In genomic region chr7:141442199-141442598, GRCm38 (mm10) we compare ENCODE assay signal across 9 mouse cellular contexts. TPM values are rescaled to one million over a fixed set of nuclear protein-coding genes. Genes with fewer than 3 reads are reported as not detected.
DNase-seq lines count a peak whose midpoint lies in the region; ATAC-seq lines count a peak whose summit lies in the region.
"Had no signal": no experiment of that assay in that cellular context is flagged by ENCODE, and none has a peak within 500 bp of the region (broad histone marks: within the 10 kb centered on the region; RNA-seq: fewer than 3 reads in every experiment).

No protein-coding gene starts in this region.

- H3K4me2 ChIP-seq in hindbrain, embryonic 11.5 days (replicated peaks; ENCODE audit: low read depth, low read length), result peak overlapping the region; percentile 68; the same call in 1 of the 2 replicates
- peak overlapping the region; percentile 61 for H3K4me2 ChIP-seq in midbrain, embryonic 12.5 days (replicated peaks)

- H3K4me3 ChIP-seq in megakaryocyte, embryonic 14.5 days (replicated peaks), result peak overlapping the region; percentile 95
- H3K4me3 ChIP-seq in hindbrain, embryonic 11.5 days (ENCODE audit: low read depth, low read length), result no peak overlapping the region; the same call in 1 of the 2 replicates
- H3K4me3 ChIP-seq in midbrain, embryonic 12.5 days, result no peak overlapping the region

- peaks cover 53% of the 10 kb centered on the region for H3K36me3 ChIP-seq in megakaryocyte, embryonic 14.5 days (replicated peaks; ENCODE audit: low read length)
- no peaks in the 10 kb centered on the region for H3K36me3 ChIP-seq in hindbrain, embryonic 11.5 days (ENCODE audit: control insufficient read depth, insufficient read depth, low read length)
- peaks cover 24% of the 10 kb centered on the region for H3K36me3 ChIP-seq in midbrain, embryonic 12.5 days

- peaks cover 74% of the 10 kb centered on the region for H3K4me1 ChIP-seq in megakaryocyte, embryonic 14.5 days
- peaks cover 8% of the 10 kb centered on the region for H3K4me1 ChIP-seq in hindbrain, embryonic 11.5 days (replicated peaks; ENCODE audit: control insufficient read depth, insufficient read depth, low read length)
- H3K4me1 ChIP-seq in midbrain, embryonic 12.5 days, result peaks cover 33% of the 10 kb centered on the region

- no peaks in the 10 kb centered on the region for H3K9me3 ChIP-seq in megakaryocyte, embryonic 14.5 days
- no peaks in the 10 kb centered on the region for H3K9me3 ChIP-seq in hindbrain, embryonic 11.5 days (ENCODE audit: control insufficient read depth, low read length)
- H3K9me3 ChIP-seq in midbrain, embryonic 12.5 days, result no peaks in the 10 kb centered on the region

- WGBS in hindbrain, embryonic 11.5 days, result 98% methylated on average over 13 of the region's 13 CpGs
- 94% methylated on average over 13 of the region's 13 CpGs for WGBS in midbrain, embryonic 12.5 days

- peak overlapping the region; percentile 70; the same call in 1 of the 2 replicates for H3K9ac ChIP-seq in hindbrain, embryonic 11.5 days (ENCODE audit: low read depth, low read length)
- H3K9ac ChIP-seq in midbrain, embryonic 12.5 days (replicated peaks), result peak overlapping the region; percentile 45; the same call in 1 of the 2 replicates

- ATAC-seq in megakaryocyte, adult 5-6 weeks (ENCODE audit: poor library complexity, severe bottlenecking), result no peak
- ATAC-seq in hindbrain, embryonic 11.5 days (ENCODE audit: low FRiP score), result no peak
- ATAC-seq in midbrain, embryonic 12.5 days (ENCODE audit: low FRiP score, low read depth), result no peak

- H3K27ac ChIP-seq in hindbrain, embryonic 11.5 days (ENCODE audit: low read depth, low read length), result no peak overlapping the region
- H3K27ac ChIP-seq in midbrain, embryonic 12.5 days (replicated peaks), result no peak overlapping the region

- DNase-seq in cerebellum, adult 11 months, result peak; percentile 26
- no peak for DNase-seq in cerebellum, adult 18-20 months
- DNase-seq in hindbrain, embryonic 11.5 days (ENCODE audit: low spot score), result no peak
- no peak for DNase-seq in frontal cortex, postnatal 25 days (ENCODE audit: low spot score in 2 of 2)
- no peak for DNase-seq in adrenal gland, postnatal 36 days
- DNase-seq: adrenal gland, adult 8-10 months had no signal

- no peaks in the 10 kb centered on the region for H3K27me3 ChIP-seq in megakaryocyte, embryonic 14.5 days (replicated peaks)
- H3K27me3 ChIP-seq in hindbrain, embryonic 11.5 days (ENCODE audit: control insufficient read depth, insufficient read depth, low read length), result no peaks in the 10 kb centered on the region
- H3K27me3 ChIP-seq in midbrain, embryonic 12.5 days, result no peaks in the 10 kb centered on the region

RNA-seq across cellular contexts. Expression of gene Pidd1, which starts 1.6 kb away (rescaled TPM):
- polyA plus RNA-seq in megakaryocyte, embryonic 14.5 days (2012; ENCODE audit: insufficient read depth, low replicate concordance), result 13.0 and 25.6 TPM in 2 replicates
- 7.1 and 8.1 TPM in 2 replicates for total RNA-seq in megakaryocyte, adult 5-6 weeks (2015)
- total RNA-seq in megakaryocyte, adult 5-6 weeks (2017), result 6.1 and 10.5 TPM in 2 replicates
- 8.3 and 8.6 TPM in 2 replicates for polyA plus RNA-seq in hindbrain, embryonic 11.5 days (2014; fragmentation: Nextera tagmentation; extraction: Ambion mirVana)
- polyA plus RNA-seq in midbrain, embryonic 12.5 days (2016; fragmentation: Nextera tagmentation; extraction: Ambion mirVana), result 9.6 and 12.3 TPM in 2 replicates
- total RNA-seq in adrenal gland, postnatal 36 days (2021), result 1 to 10 TPM; 1.5 to 2.3 TPM

RNA-seq across cellular contexts. Expression of gene Slc25a22, which starts 4.5 kb away (rescaled TPM):
- polyA plus RNA-seq in megakaryocyte, embryonic 14.5 days (2012; ENCODE audit: insufficient read depth, low replicate concordance), result 22.2 and 47.0 TPM in 2 replicates
- 14.6 and 15.0 TPM in 2 replicates for total RNA-seq in megakaryocyte, adult 5-6 weeks (2015)
- total RNA-seq in megakaryocyte, adult 5-6 weeks (2017), result 3.2 and 6.4 TPM in 2 replicates
- polyA plus RNA-seq in hindbrain, embryonic 11.5 days (2014; fragmentation: Nextera tagmentation; extraction: Ambion mirVana), result 33.9 and 36.6 TPM in 2 replicates
- 52.6 and 52.7 TPM in 2 replicates for polyA plus RNA-seq in midbrain, embryonic 12.5 days (2016; fragmentation: Nextera tagmentation; extraction: Ambion mirVana)
- 100 to 1,000 TPM; 110 to 120 TPM for total RNA-seq in adrenal gland, postnatal 36 days (2021)

RNA-seq across cellular contexts. Expression of gene Rplp2, which starts 5.0 kb away (rescaled TPM):
- polyA plus RNA-seq in megakaryocyte, embryonic 14.5 days (2012; ENCODE audit: insufficient read depth, low replicate concordance), result 6,138 and 9,533 TPM in 2 replicates
- 1,660 and 1,825 TPM in 2 replicates for total RNA-seq in megakaryocyte, adult 5-6 weeks (2015)
- total RNA-seq in megakaryocyte, adult 5-6 weeks (2017), result 1,271 and 1,459 TPM in 2 replicates
- 870 and 939 TPM in 2 replicates for polyA plus RNA-seq in hindbrain, embryonic 11.5 days (2014; fragmentation: Nextera tagmentation; extraction: Ambion mirVana)
- polyA plus RNA-seq in midbrain, embryonic 12.5 days (2016; fragmentation: Nextera tagmentation; extraction: Ambion mirVana), result 884 and 899 TPM in 2 replicates
- total RNA-seq in adrenal gland, postnatal 36 days (2021), result 1,000 to 10,000 TPM; 1,094 to 1,114 TPM

RNA-seq across cellular contexts. Expression of gene Pnpla2, which starts 12.8 kb away (rescaled TPM):
- polyA plus RNA-seq in megakaryocyte, embryonic 14.5 days (2012; ENCODE audit: insufficient read depth, low replicate concordance), result 230 and 314 TPM in 2 replicates
- total RNA-seq in megakaryocyte, adult 5-6 weeks (2015), result 31.2 and 34.5 TPM in 2 replicates
- total RNA-seq in megakaryocyte, adult 5-6 weeks (2017), result 9.1 and 12.3 TPM in 2 replicates
- polyA plus RNA-seq in hindbrain, embryonic 11.5 days (2014; fragmentation: Nextera tagmentation; extraction: Ambion mirVana), result 13.7 and 14.2 TPM in 2 replicates
- polyA plus RNA-seq in midbrain, embryonic 12.5 days (2016; fragmentation: Nextera tagmentation; extraction: Ambion mirVana), result 15.6 and 18.3 TPM in 2 replicates
- 100 to 1,000 TPM; 875 to 879 TPM for total RNA-seq in adrenal gland, postnatal 36 days (2021)

RNA-seq across cellular contexts. Expression of gene Cend1, which starts 12.9 kb away (rescaled TPM):
- polyA plus RNA-seq in megakaryocyte, embryonic 14.5 days (2012; ENCODE audit: insufficient read depth, low replicate concordance), result not detected in 2 replicates
- 0.18 TPM in 1 of 2 replicates, not detected in the other for total RNA-seq in megakaryocyte, adult 5-6 weeks (2015)
- not detected in 2 replicates for total RNA-seq in megakaryocyte, adult 5-6 weeks (2017)
- polyA plus RNA-seq in hindbrain, embryonic 11.5 days (2014; fragmentation: Nextera tagmentation; extraction: Ambion mirVana), result 6.8 and 7.2 TPM in 2 replicates
- 19.3 and 22.7 TPM in 2 replicates for polyA plus RNA-seq in midbrain, embryonic 12.5 days (2016; fragmentation: Nextera tagmentation; extraction: Ambion mirVana)
- total RNA-seq in adrenal gland, postnatal 36 days (2021), result 1 to 10 TPM in 1 of 2 experiments, under 1 TPM in 1; 0.70 to 1.3 TPM
